Mouse (Mus musculus) kidney, adult 9 months (tissue): ENCODE measurements around the gene Hoxd10.

Source experiments
- DNase-seq: peaks from one replicate; pipeline ENCODE4 v3.0.0; 2022

The Hoxd10 gene

DNA sequence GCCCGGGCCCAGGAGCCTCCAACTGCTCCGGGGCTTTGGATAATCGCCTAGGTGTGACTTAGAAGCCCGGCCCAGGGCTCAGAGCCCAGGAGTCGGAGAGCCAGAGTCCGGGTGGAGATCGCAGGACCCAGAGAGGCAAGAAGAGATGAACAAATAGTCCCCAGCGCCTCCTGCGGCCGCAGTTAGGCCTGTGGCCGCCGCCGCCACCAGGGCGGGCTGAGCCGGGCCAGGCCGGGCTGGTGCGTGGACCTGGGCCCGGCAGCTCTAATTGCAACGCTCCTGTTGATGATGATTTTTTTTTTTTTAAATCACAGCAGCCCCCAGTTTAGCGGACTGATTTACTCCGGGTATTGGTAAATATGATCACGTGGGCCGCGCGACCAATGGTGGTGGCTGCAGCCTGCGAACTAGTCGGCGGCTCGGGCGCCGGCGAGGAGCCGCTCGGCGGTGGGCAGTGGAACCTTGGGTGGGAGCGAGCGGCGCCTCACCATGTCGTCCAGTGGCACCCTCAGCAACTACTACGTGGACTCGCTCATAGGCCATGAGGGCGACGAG, 5.9 kb downstream of the Hoxd10 start, which contains the start of gene Hoxd9:
Hoxd9 (plus strand) TSS at position 161 of the 555 bp plus-strand sequence.
- DNase-seq, result peak; percentile 84

DNA sequence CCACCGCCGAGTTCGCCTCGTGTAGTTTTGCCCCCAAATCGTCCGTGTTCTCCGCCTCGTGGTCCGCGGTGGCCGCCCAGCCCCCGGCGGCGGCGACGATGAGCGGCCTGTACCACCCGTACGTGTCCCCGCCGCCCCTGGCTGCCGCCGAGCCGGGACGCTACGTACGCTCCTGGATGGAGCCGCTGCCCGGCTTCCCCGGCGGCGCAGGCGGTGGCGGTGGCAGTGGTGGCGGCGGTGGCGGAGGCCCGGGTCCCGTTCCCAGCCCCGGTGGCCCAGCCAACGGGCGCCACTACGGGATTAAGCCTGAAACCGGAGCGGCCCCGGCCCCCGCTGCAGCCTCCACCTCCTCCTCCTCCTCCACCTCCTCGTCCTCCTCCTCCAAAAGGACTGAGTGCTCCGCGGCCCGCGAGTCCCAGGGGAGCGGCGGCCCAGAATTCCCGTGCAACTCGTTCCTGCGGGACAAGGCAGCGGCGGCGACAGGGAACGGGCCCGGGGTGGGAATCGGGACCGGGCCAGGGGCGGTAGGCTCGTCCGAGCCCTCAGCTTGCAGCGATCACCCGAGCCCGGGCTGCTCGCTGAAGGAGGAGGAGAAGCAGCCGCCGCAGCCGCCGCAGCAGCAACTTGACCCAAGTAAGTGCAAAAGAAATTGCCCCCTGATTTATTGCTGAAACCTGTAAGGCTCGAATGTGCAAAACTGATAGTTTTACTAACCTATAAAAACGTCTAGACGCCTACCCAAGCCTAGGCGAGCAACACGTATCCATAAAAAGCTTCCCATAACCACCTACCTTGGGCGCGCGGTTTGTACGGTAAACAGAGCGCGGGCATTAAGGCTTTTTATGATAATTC, 6.7 kb downstream of the Hoxd10 start:
- no peak for DNase-seq

DNA sequence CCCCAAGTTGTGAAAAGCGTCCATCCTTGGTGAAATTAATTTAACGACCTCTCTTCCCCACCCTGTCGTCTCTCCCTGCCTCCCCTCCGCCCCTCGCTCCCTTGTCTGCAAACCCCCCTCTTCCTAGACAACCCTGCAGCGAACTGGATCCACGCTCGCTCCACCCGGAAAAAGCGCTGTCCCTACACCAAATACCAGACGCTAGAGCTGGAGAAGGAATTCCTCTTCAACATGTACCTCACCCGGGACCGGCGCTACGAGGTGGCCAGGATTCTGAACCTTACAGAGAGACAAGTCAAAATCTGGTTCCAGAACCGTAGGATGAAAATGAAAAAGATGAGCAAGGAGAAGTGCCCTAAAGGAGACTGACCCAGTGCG, 7.3 kb downstream of the Hoxd10 start:
- no peak for DNase-seq

DNA sequence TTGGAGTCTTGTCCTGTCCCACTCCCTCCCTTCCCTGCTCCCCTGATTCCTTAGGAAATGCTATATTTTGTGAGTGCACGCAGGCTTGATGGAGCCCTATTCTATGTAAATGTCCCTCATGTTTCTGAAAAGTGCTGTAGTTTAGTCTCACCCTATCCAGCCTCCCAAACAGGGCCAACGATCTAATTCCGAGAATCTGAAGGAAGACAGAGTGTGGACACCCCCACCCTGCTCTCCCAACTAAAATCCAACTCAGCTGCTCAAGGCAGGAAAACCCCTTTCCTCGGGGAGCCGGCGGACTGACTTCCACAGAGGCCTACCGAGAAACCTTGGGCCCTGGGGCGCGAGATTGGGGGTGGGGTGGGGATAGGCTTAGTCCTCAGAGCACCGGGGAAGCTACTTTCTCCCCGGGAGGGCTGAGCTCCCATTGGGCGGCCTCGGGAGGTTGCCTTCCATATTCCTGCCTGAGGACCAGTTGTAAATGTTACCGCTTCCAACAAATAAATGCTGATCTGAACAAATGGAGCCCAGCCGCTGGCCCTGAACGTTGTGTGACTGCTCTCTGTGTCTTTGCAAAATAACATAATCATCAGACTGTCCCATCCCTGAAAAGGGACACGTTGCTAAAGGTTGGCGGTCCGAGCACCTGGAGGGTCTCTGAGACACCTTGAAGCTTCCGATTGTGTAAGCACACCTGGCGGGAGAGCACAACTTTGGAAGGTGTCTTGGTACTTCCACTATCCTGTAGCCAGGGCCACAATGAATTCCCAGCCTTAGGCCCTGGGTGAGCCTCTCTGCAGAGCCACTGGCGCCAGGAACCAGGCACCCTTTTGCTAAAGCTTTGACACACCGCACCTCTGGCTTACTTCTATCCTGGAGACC, 8.2 kb downstream of the Hoxd10 start:
- DNase-seq, result no peak

DNA sequence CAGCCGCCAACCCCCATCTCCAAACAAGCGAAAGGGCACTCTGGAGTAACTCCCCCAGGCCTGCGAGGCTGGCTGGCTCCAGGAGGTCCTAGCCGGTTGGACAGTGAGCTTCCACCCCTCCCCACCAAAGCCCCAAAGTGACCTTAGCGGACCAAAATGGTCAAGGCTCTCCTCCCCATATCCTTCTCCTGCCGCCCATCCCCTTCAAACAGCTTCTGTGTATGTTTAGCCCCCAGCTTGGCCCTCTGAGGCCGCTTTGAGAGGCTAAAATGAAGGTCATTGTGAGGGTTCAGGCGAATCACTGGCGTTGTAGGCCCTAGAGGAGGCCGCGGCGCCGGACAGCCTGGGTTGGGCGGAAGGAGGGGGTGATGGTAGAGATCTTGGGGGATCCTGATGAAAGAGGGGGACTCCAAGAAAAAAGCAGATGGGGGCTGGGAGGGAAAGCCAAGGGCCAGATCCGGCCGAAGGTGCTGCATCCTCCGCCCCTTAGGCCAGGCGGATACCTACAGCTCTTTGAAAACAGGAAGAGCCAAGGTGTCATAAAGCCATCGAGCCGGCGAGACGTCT, 8.9 kb downstream of the Hoxd10 start:
- DNase-seq, result peak; percentile 65

DNA sequence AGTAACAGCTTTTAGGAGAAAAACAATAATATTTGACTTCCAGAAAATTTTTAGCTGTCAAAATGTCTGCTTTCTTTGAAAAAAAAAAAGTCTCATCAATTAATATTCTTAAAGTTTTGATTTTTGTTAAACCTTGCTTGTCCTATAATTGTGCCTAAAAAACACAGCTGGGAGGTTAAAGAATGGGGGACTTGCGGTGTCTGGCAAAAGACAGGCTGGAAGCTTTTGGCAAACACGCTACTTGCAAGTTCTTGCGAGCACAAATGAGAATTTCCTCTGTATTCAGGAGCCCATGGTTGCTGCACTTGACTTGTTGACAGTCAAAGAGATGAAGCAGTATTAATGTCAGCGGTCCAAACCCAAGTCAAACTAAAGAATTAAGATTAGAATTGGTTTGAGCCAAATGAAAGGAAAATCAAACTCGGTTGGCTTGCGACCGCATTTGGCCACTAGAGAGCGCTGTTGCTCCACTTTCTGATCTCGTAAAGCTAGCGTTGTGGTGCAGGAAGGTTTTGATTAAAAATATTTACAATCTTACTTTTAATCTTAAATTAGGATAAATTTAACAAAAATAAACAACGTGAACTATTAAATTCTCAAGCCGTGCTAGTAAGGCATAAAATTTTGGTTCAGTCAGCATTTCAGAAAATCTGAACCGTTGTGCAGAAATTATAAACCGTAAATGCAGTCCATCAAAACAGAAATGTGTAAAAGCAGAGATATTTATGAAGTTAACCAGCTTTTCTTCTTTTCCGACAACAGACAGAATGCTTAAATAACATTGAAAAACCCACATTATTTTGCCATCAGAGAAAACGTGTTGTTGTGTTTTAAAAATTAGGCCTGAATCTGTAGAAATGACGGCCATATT, 10.5 kb downstream of the Hoxd10 start:
- DNase-seq, result peak; percentile 88

DNA sequence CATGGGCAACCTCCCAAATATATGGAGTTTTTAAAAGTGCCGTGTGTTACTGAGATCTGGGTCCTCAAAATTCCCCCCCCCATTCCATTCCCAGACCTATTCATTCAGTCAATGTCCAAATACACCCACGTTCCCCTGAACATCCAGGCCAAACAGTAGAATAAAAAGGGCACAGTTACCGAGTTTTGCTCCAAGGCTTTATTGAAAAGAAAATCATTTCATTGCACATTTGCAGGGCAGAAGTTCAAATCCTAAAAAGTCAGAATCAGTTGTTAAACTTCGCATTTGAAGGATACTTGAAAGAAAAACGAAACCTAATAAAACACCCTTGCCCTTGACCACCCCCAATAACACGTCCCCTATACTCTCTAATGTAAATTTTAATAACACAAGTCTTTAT, 11.1 kb downstream of the Hoxd10 start:
- DNase-seq, result no peak

DNA sequence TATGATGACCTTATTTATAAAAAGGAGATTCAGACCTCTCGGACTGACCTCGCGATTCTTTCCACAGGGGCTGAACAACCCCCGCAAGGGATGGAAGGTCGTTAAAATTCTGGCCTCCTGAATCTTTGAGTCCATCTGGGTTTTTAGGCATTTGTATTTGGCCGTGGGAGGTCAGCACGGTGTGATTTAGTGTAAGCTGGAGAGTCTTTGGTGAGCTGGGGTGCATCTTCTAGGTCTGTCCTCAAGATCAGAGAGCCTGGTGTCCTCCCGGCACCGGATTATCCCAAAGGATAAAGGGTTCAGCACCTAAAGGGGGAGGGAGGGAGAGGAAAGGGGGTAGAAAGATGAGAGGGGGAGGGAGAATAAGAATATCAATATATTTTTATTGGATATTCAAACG, 11.6 kb downstream of the Hoxd10 start:
- no peak for DNase-seq

DNA sequence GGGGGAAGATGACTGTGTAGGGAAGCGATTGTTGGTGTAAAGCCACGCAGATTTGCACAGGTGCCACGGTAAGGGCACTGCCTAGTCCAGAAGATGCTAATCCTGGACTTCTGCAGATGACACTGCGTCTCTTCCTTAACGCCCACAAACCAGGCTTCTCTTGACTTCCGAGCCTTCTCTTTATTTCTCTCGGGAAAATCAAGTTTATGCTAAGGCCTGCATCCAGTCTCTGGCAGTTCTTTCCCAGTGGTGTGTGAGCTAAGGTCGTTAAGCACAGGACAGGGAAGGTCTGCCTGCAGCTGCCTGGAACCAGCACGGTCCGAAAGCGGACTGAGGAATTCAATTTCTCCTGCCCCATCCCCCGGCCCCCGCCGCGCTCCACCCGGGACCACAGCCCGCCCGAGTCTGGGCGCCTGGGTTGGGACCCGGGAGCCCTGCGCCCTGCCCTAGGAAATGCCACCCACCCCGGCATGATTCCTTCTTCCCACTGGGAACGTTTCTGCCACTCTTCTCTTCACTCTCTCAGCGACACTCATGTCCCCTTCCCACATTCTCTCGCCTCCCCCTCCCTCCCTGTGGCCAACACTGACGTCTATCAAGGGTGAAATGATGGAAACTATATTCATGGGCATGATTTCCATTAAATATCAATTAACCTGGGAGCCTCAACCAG, 12.1 kb downstream of the Hoxd10 start:
- peak; percentile 77 for DNase-seq

DNA sequence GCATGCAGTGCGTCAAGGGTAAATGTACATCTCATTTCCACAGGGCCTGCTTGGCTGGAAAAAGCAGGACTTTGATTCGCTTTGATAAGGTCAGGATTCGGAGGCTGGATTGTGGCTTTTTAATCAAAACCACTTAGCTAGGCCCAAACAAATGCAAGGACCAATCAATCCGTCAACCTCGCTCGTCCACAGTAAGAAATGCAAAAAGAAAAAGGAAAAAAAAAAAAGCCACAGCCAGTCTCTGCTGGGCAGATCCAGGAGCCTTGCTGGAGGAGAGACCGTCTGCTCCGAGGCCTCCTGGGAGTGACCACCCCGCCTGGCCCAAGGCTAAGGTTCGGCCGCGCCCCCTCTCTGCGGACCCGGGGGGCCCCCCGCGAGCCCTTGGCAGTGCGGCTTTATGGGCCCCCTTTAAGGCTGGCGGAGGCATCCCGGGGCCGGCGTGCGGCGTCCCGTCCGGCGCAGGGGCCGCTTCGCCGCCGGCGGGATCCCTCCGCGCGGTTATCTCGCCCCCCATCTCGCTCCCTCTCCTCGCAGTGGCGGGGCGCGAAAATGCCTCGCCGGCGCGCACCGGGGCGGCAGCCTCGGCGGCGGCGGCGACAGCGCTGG, 12.8 kb downstream of the Hoxd10 start, which contains the start of gene Hoxd8:
Hoxd8 (plus strand) TSS at position 223 of the 606 bp plus-strand sequence.
- peak; percentile 82 for DNase-seq

DNA sequence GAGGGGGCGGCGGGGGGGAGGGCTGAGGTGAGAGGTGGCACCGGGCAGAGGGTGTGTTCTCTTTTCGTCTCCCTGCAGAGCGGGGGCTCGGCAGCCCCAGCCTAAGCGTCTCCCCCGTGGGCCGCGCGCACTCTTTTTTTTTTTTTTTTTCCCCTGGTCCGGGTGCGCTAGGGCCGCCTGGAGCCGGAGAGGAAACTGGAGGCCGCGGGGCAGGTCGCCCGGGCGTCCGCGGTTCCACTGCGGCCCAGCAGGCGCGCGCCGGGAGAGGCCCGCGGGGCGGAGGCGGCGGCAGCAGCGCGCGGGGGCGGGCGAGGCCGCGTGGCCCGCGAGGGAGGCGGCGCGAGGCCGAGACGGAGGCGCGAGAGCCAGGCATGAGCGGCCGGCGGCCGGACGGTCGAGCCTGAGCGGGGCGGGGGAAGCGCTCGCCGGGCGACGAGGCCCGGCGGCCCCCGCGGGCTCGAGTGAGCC, 13.3 kb downstream of the Hoxd10 start:
- DNase-seq, result no peak

DNA sequence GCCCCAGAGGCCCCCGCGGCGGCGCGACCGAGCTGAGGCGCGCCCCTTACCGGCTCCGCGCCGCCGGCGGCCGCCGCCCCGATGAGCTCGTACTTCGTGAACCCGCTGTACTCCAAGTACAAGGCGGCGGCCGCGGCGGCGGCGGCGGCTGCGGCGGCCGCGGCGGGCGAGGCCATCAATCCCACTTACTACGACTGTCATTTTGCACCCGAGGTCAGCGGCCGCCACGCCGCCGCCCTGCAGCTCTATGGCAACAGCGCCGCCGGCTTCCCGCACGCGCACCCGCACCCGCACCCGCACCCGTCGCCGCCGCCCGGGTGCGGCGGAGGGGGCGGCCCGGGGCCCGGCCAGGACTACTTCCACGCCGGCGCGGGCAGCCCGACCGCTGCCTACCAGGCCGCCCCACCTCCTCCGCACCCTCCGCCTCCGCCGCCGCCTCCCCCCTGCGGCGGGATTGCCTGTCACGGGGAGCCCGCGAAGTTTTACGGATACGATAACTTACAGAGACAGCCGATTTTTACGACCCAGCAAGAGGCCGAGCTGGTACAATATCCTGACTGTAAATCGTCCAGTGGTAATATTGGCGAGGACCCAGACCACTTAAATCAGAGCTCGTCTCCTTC, 13.9 kb downstream of the Hoxd10 start:
- peak; percentile 64 for DNase-seq

DNA sequence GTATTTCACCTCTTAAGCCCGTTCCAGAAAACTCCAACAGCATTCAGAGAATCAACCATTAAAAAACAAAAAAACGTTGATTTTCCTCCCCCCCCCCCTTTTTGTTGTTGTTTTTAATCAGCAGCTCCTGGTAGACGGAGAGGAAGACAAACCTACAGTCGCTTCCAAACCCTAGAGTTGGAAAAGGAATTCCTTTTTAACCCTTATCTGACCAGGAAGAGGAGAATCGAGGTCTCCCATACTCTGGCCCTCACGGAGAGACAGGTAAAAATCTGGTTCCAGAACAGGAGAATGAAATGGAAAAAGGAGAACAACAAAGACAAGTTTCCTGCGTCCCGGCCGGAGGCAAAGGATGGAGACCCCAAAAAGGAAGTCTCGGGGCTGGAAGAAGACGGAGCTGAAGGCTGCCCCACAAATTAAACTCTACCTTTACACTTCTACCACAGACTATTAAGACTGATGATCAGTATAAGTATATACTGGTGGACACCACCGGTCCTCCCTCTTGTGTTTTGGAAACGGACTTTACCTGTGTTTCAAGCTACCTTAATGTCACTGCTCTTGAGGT, 14.8 kb downstream of the Hoxd10 start:
- DNase-seq, result no peak

DNA sequence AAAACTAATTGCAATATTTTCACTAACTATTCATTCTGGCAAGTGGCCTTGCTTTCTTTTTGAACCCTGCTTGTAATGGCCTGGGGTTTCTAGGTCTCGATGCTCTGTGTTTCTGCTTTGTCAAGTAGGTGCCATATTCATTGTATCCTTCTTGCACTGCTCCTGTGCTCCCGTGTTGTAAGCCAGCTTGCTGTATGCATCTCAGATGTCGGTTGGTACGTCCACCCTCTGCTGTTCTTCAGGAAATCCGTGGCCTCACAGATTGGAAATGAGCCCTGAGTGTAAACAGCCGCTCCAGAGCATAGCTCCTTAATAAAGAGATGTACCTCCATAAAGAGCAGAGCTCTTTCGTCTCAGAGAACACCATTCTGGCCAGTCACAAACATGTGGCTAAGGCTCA, 15.9 kb downstream of the Hoxd10 start:
- no peak for DNase-seq

DNA sequence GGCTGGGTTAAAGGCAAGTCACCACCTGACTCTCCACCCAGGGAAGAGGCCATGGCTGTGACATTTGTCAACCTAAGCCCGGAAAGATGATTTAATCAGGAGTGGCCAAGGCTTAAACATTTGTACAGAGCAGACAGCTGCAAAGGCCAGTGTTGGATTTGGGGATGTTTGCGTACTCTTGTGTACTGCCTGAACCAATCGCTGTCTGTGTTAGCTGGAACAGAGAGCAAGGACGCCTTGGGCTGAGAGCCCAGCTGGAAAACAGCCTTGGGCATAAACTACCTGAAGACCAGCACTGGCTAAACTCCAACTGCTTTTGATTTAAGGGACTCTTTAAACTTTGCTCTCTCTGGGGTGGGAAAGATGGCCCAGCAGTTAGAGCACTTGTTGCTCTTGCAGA, 17.0 kb downstream of the Hoxd10 start:
- DNase-seq, result peak; percentile 65

DNA sequence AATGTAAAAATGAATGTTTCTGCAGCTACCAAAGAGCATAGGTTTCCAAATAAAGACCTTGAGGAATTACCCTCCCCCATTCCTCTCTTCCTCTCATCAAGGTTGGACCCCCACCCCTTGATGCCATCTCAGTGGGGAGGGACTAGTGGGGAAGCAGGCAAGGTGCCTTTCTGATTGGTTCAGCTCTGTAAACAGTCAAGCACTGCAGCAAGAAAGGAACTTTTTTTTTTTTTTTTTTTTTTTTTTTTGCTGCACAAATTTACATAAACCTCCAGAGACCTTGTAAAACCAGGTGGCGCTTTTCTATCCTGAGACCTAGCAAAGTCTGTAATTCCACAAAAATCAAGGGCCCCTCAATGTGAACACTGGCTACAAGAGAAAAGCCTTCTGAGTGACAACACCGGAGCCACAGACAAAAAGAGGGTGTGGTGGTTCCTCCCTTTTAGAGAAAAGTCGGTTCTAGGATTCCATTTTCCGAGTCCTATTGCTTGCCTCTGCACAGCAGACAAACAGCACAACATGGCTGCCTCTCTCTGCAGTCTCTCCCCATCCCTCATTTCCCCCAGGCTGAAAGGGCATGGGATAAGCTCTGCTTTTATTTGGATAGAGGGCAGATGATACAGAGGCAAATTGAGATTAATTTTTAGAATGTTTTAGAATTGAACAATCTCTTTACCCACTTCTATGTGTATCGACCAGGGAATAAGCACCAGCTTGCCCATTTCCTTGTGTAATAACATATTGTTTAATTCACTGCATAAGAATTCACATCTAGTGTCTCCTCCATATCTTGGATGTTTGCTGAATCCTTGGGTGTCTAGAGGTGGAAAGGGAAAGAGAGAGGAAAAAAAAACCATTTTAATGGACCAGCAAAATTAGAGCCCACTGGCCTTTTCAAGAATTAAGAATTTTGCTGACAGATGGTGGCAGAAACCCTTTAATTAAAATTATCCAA, 18.0 kb downstream of the Hoxd10 start:
- no peak for DNase-seq

DNA sequence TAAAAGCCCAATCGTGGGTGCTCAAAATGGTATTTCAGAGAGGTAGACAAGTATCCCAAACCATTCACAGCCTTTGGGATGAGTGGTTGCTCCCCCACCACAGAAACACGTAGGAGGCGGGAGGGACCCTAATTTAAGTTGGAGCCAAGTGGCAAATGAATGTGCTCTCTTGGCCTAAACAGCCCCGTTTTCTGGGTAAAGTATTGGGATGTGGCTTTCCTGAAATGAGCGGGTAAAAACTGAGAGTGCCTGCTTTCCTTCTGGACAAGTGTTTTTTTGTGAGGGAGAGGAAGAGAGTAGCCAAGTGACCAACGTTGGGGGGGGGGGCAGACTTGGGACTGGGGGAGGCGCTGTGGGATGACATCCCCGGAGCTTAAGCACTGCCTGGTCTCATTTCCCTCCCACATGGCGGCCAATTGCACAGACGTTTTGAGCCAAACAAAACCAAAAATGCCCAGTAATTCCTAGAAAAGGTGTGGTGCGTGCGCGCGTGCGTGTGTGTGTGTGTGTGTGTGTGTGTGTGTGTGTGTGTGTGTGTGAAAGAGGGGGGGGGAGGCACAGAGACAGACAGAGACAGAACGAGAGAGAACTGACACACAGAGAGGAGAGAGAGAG, 19.3 kb downstream of the Hoxd10 start:
- DNase-seq, result no peak
